Mouse (Mus musculus): ENCODE measurements around the gene Fbxo10. TPM values are rescaled to one million over a fixed set of nuclear protein-coding genes. Genes with fewer than 3 reads are reported as not detected.
A peak's percentile ranks its signal among the peaks of the same experiment; 100 is the strongest.

Gene Fbxo10
- 12.5 and 14.5 TPM in 2 replicates for polyA plus RNA-seq (2014; fragmentation: Nextera tagmentation; extraction: Ambion mirVana)

- peaks cover 16 to 19% of the 10 kb centered on the region in 2 experiments for H3K4me1 ChIP-seq (ENCODE audit: control insufficient read depth in 2 of 2, insufficient read depth in 2 of 2, low read length in 2 of 2)
- H3K27ac ChIP-seq (replicated peaks in 1 of 2; ENCODE audit: control insufficient read depth in 1 of 2, insufficient read depth in 1 of 2, low read depth in 2 of 2, low read length in 2 of 2) = peak within 1 kb of the TSS; percentile 82 to 90
- under 1% methylated on average over 49 of the region's 77 CpGs for WGBS
- peak within 1 kb of the TSS; percentile 97 for H3K9ac ChIP-seq (ENCODE audit: low read length)
- peak within 1 kb of the TSS; percentile 89 for H3K4me2 ChIP-seq (ENCODE audit: low read length)
- no peaks in the 10 kb centered on the region for H3K9me3 ChIP-seq (ENCODE audit: control insufficient read depth, low read length)
- no peaks in the 10 kb centered on the region for H3K27me3 ChIP-seq (ENCODE audit: control insufficient read depth, insufficient read depth, low read length)
- peak within 1 kb of the TSS; percentile 89 to 97 for H3K4me3 ChIP-seq (ENCODE audit: control insufficient read depth in 1 of 2, insufficient read depth in 1 of 2, low read depth in 1 of 2, low read length in 2 of 2)
- ATAC-seq (ENCODE audit: insufficient number of reproducible peaks, insufficient read depth, low FRiP score, low read depth) = peak; percentile 93
- H3K36me3 ChIP-seq (ENCODE audit: control insufficient read depth, insufficient read depth, low read length) = no peaks in the 10 kb centered on the region
Measured at GRCm38 (mm10) chr4:45084021-45084894, at the start of gene Fbxo10. TSS of gene Fbxo10 (minus strand) at chr4:45084604.

GRCm38 (mm10) chr4:45131021-45131420 is 46.6 kb upstream of the Fbxo10 start:
- Histone ChIP-seq H3K36me3 (ENCODE audit: control insufficient read depth, insufficient read depth, low read length) (no peaks in the 10 kb centered on the region), H3K9me3 (ENCODE audit: control insufficient read depth, low read length) (no peaks in the 10 kb centered on the region), H3K27ac (replicated peaks in 1 of 2; ENCODE audit: control insufficient read depth in 1 of 2, insufficient read depth in 1 of 2, low read depth in 2 of 2, low read length in 2 of 2) (no peak overlapping the region), H3K4me1 (ENCODE audit: control insufficient read depth in 2 of 2, insufficient read depth in 2 of 2, low read length in 2 of 2) (peaks cover 0 to 10% of the 10 kb centered on the region in 2 experiments; a peak in 2 of 4 replicates), H3K9ac (ENCODE audit: low read length) (no peak overlapping the region), H3K4me3 (ENCODE audit: control insufficient read depth in 1 of 2, insufficient read depth in 1 of 2, low read depth in 1 of 2, low read length in 2 of 2) (no peak overlapping the region), H3K27me3 (ENCODE audit: control insufficient read depth, insufficient read depth, low read length) (no peaks in the 10 kb centered on the region), H3K4me2 (ENCODE audit: low read length) (no peak overlapping the region)
- 63% methylated on average over 4 of the region's 4 CpGs for WGBS
- ATAC-seq (ENCODE audit: insufficient number of reproducible peaks, insufficient read depth, low FRiP score, low read depth) = no peak

- H3K4me2 ChIP-seq (ENCODE audit: low read length) = no peak overlapping the region
- no peaks in the 10 kb centered on the region for H3K36me3 ChIP-seq (ENCODE audit: control insufficient read depth, insufficient read depth, low read length)
- H3K4me1 ChIP-seq (ENCODE audit: control insufficient read depth in 2 of 2, insufficient read depth in 2 of 2, low read length in 2 of 2) = no peaks in the 10 kb centered on the region
- H3K27me3 ChIP-seq (ENCODE audit: control insufficient read depth, insufficient read depth, low read length) = no peaks in the 10 kb centered on the region
- no peak overlapping the region for H3K27ac ChIP-seq (replicated peaks in 1 of 2; ENCODE audit: control insufficient read depth in 1 of 2, insufficient read depth in 1 of 2, low read depth in 2 of 2, low read length in 2 of 2)
- WGBS = 85% methylated on average over 11 of the region's 11 CpGs
- H3K4me3 ChIP-seq (ENCODE audit: control insufficient read depth in 1 of 2, insufficient read depth in 1 of 2, low read depth in 1 of 2, low read length in 2 of 2) = no peak overlapping the region
- H3K9ac ChIP-seq (ENCODE audit: low read length) = no peak overlapping the region
- no peak for ATAC-seq (ENCODE audit: insufficient number of reproducible peaks, insufficient read depth, low FRiP score, low read depth)
- H3K9me3 ChIP-seq (ENCODE audit: control insufficient read depth, low read length) = no peaks in the 10 kb centered on the region
Measured at GRCm38 (mm10) chr4:45121311-45121710, 36.9 kb upstream of the Fbxo10 start.

GRCm38 (mm10) chr4:45108456-45109110 is 24.2 kb upstream of the Fbxo10 start:
- WGBS = 65% methylated on average over 8 of the region's 8 CpGs

GRCm38 (mm10) chr4:45107601-45108277 is 23.3 kb upstream of the Fbxo10 start, which contains the start of gene Tomm5:
TSS of gene Tomm5 (minus strand) at chr4:45108114.
- peak within 1 kb of the TSS; percentile 76 to 88 for H3K4me3 ChIP-seq (ENCODE audit: control insufficient read depth in 1 of 2, insufficient read depth in 1 of 2, low read depth in 1 of 2, low read length in 2 of 2)
- ATAC-seq (ENCODE audit: insufficient number of reproducible peaks, insufficient read depth, low FRiP score, low read depth) = peak; percentile 90
- H3K9me3 ChIP-seq (ENCODE audit: control insufficient read depth, low read length) = no peaks in the 10 kb centered on the region
- H3K4me2 ChIP-seq (ENCODE audit: low read length) = peak within 1 kb of the TSS; percentile 88
- no peaks in the 10 kb centered on the region for H3K27me3 ChIP-seq (ENCODE audit: control insufficient read depth, insufficient read depth, low read length)
- peaks cover 34% of the 10 kb centered on the region for H3K36me3 ChIP-seq (ENCODE audit: control insufficient read depth, insufficient read depth, low read length)
- H3K4me1 ChIP-seq (ENCODE audit: control insufficient read depth in 2 of 2, insufficient read depth in 2 of 2, low read length in 2 of 2) = peaks cover 4 to 13% of the 10 kb centered on the region in 2 experiments
- peak within 1 kb of the TSS; percentile 98 for H3K9ac ChIP-seq (ENCODE audit: low read length)
- peak within 1 kb of the TSS; percentile 70 to 76 for H3K27ac ChIP-seq (replicated peaks in 1 of 2; ENCODE audit: control insufficient read depth in 1 of 2, insufficient read depth in 1 of 2, low read depth in 2 of 2, low read length in 2 of 2)
- under 1% methylated on average over 39 of the region's 39 CpGs for WGBS

More at GRCm38 (mm10) chr4:45108456-45109110, 24.2 kb upstream of the Fbxo10 start:
- ATAC-seq (ENCODE audit: insufficient number of reproducible peaks, insufficient read depth, low FRiP score, low read depth) = no peak
- no peak overlapping the region for H3K4me3 ChIP-seq (ENCODE audit: control insufficient read depth in 1 of 2, insufficient read depth in 1 of 2, low read depth in 1 of 2, low read length in 2 of 2)
- H3K27me3 ChIP-seq (ENCODE audit: control insufficient read depth, insufficient read depth, low read length) = no peaks in the 10 kb centered on the region
- peaks cover 27% of the 10 kb centered on the region for H3K36me3 ChIP-seq (ENCODE audit: control insufficient read depth, insufficient read depth, low read length)
- H3K27ac ChIP-seq (replicated peaks in 1 of 2; ENCODE audit: control insufficient read depth in 1 of 2, insufficient read depth in 1 of 2, low read depth in 2 of 2, low read length in 2 of 2) = no peak overlapping the region
- H3K9ac ChIP-seq (ENCODE audit: low read length) = peak overlapping the region; percentile 13; the same call in 1 of the 2 replicates
- H3K4me2 ChIP-seq (ENCODE audit: low read length) = peak overlapping the region; percentile 39
- peaks cover 4 to 13% of the 10 kb centered on the region in 2 experiments for H3K4me1 ChIP-seq (ENCODE audit: control insufficient read depth in 2 of 2, insufficient read depth in 2 of 2, low read length in 2 of 2)
- no peaks in the 10 kb centered on the region for H3K9me3 ChIP-seq (ENCODE audit: control insufficient read depth, low read length)

- Histone ChIP-seq H3K27me3 (ENCODE audit: control insufficient read depth, insufficient read depth, low read length) (no peaks in the 10 kb centered on the region), H3K4me1 (ENCODE audit: control insufficient read depth in 2 of 2, insufficient read depth in 2 of 2, low read length in 2 of 2) (peaks cover 4 to 13% of the 10 kb centered on the region in 2 experiments), H3K9me3 (ENCODE audit: control insufficient read depth, low read length) (no peaks in the 10 kb centered on the region), H3K36me3 (ENCODE audit: control insufficient read depth, insufficient read depth, low read length) (peaks cover 41% of the 10 kb centered on the region), H3K27ac (replicated peaks in 1 of 2; ENCODE audit: control insufficient read depth in 1 of 2, insufficient read depth in 1 of 2, low read depth in 2 of 2, low read length in 2 of 2) (peak overlapping the region; percentile 70 to 76), H3K9ac (ENCODE audit: low read length) (peak overlapping the region; percentile 98), H3K4me2 (ENCODE audit: low read length) (peak overlapping the region; percentile 88), H3K4me3 (ENCODE audit: control insufficient read depth in 1 of 2, insufficient read depth in 1 of 2, low read depth in 1 of 2, low read length in 2 of 2) (peak overlapping the region; percentile 76 to 88)
- 3% methylated on average over 4 of the region's 4 CpGs for WGBS
- ATAC-seq (ENCODE audit: insufficient number of reproducible peaks, insufficient read depth, low FRiP score, low read depth) = no peak
Measured at GRCm38 (mm10) chr4:45107066-45107465, 22.7 kb upstream of the Fbxo10 start.

GRCm38 (mm10) chr4:45106409-45106808 is 22.0 kb upstream of the Fbxo10 start:
- whole genome bisulfite sequencing = 68% methylated on average over 5 of the region's 5 CpGs
- Histone ChIP-seq H3K4me2 (ENCODE audit: low read length) (peak overlapping the region; percentile 88), H3K36me3 (ENCODE audit: control insufficient read depth, insufficient read depth, low read length) (peaks cover 43% of the 10 kb centered on the region), H3K9me3 (ENCODE audit: control insufficient read depth, low read length) (no peaks in the 10 kb centered on the region), H3K4me3 (ENCODE audit: control insufficient read depth in 1 of 2, insufficient read depth in 1 of 2, low read depth in 1 of 2, low read length in 2 of 2) (peak overlapping the region in 1 of 2 experiments; percentile 88; a peak in 2 of 4 replicates), H3K4me1 (ENCODE audit: control insufficient read depth in 2 of 2, insufficient read depth in 2 of 2, low read length in 2 of 2) (peaks cover 4 to 13% of the 10 kb centered on the region in 2 experiments), H3K27ac (replicated peaks in 1 of 2; ENCODE audit: control insufficient read depth in 1 of 2, insufficient read depth in 1 of 2, low read depth in 2 of 2, low read length in 2 of 2) (no peak overlapping the region), H3K9ac (ENCODE audit: low read length) (peak overlapping the region; percentile 98; the same call in 1 of the 2 replicates), H3K27me3 (ENCODE audit: control insufficient read depth, insufficient read depth, low read length) (no peaks in the 10 kb centered on the region)
- no peak for ATAC-seq (ENCODE audit: insufficient number of reproducible peaks, insufficient read depth, low FRiP score, low read depth)
